Mouse (Mus musculus): ENCODE data around the gene Cap2. TPM values are rescaled to one million over a fixed set of nuclear protein-coding genes. Genes with fewer than 3 reads are reported as not detected.

Gene Cap2
- polyA plus RNA-seq, 1 experiment, result 134 TPM

DNA sequence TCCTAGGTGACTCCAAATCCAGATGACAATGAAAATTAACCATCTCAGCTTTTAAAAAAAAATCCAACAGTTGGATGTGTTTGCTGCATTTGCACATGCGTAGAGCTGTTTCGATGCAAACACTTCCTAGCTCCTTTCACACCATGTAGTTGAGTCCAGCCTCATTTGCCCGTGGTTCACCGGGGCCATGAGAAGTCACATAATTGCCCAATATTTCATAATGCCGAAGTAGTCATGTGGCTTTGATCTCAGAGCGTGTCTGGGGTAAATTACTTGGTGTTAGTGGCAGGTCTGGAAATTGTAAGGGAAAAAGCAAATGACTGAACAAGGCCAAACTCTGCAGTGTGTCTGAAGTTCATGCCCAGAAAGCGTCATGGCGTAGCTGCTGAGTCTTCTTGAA is 67.8 kb downstream of the Cap2 start:
- H3K27me3 ChIP-seq (ENCODE audit: control insufficient read depth, insufficient read depth, low read length), result no peaks in the 10 kb centered on the region
- no peak for TF ChIP-seq POLR2A (IDR thresholded peaks at IDR 0.05; ENCODE audit: control insufficient read depth, low read depth, low read length)
- H3K4me1 ChIP-seq (ENCODE audit: control insufficient read depth, insufficient read depth, low read length), result no peaks in the 10 kb centered on the region
- H3K27ac ChIP-seq (ENCODE audit: control insufficient read depth, insufficient read depth, low read depth, low read length), result no peak overlapping the region
- H3K36me3 ChIP-seq (ENCODE audit: control insufficient read depth, insufficient read depth, low read length), result no peaks in the 10 kb centered on the region
- no peak overlapping the region for H3K4me3 ChIP-seq (ENCODE audit: control insufficient read depth, low read depth, low read length)

DNA sequence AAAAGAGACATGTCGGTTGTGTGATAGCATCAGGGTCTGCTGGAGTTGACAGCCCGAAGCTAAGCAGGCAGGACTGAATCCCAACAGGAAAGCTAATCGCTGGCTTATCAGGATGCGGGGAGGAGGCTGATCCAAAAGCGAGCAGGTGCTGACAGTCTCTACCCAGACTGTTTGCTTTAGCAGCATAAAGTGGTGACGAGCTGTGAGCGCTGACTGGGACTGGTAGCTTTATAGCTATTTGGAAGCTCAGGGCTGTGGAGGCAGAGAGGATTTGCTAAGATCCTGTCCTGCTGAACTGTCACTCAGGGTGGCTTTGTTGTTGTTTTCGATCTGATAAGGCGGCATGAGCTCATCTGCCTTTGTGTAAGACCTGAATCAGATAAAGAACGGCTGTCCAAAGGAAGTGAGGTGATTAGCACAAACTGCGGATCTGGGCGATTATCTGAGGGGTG is 69.5 kb downstream of the Cap2 start:
- H3K4me1 ChIP-seq (ENCODE audit: control insufficient read depth, insufficient read depth, low read length), result no peaks in the 10 kb centered on the region
- H3K27me3 ChIP-seq (ENCODE audit: control insufficient read depth, insufficient read depth, low read length), result no peaks in the 10 kb centered on the region
- TF ChIP-seq CTCF (IDR thresholded peaks at IDR 0.05; ENCODE audit: control insufficient read depth, insufficient read depth, insufficient replicate concordance, low read depth, low read length) (no peak), POLR2A (IDR thresholded peaks at IDR 0.05; ENCODE audit: control insufficient read depth, low read depth, low read length) (no peak)
- H3K36me3 ChIP-seq (ENCODE audit: control insufficient read depth, insufficient read depth, low read length), result no peaks in the 10 kb centered on the region
- H3K27ac ChIP-seq (ENCODE audit: control insufficient read depth, insufficient read depth, low read depth, low read length), result no peak overlapping the region
- no peak overlapping the region for H3K4me3 ChIP-seq (ENCODE audit: control insufficient read depth, low read depth, low read length)

DNA sequence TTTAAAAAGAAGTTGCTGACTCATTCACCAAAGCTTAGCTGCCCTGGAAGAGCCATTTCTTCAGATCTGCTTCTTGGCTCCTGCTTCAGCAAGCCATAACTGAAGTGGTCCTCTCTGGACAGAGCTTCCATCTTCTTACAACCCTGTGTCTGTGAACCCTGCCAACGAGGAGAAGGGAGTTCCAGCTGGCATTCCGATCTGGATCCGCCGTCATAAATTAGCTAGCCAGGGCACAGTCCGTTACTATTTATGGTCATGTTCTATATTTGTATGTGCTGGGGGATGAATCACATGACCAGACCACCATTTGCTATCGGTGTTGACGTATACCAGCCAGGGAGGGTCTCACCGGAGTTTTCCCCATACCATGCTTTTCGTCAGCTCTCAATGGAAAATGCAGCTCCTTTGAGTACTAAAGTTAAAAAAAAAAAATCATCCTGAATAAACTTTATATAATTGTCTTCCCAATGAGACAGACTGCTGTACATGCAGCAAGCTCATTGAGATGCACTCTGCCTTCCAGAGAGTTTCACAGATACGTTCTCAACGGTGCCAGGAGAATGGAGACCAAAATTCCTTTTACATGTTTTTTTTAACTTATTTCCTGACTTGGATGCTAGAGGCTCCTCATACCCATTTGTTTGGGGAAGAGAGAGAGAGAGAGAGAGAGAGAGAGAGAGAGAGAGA is 70.5 kb downstream of the Cap2 start:
- Histone ChIP-seq H3K4me1 (ENCODE audit: control insufficient read depth, insufficient read depth, low read length) (no peaks in the 10 kb centered on the region), H3K27ac (ENCODE audit: control insufficient read depth, insufficient read depth, low read depth, low read length) (0 out of 2 replicates have a peak overlapping the region, but pooled peaks have one; percentile 8)
- no peak for TF ChIP-seq POLR2A (IDR thresholded peaks at IDR 0.05; ENCODE audit: control insufficient read depth, low read depth, low read length)
- TF ChIP-seq CTCF (IDR thresholded peaks at IDR 0.05; ENCODE audit: control insufficient read depth, insufficient read depth, insufficient replicate concordance, low read depth, low read length), result no peak

DNA sequence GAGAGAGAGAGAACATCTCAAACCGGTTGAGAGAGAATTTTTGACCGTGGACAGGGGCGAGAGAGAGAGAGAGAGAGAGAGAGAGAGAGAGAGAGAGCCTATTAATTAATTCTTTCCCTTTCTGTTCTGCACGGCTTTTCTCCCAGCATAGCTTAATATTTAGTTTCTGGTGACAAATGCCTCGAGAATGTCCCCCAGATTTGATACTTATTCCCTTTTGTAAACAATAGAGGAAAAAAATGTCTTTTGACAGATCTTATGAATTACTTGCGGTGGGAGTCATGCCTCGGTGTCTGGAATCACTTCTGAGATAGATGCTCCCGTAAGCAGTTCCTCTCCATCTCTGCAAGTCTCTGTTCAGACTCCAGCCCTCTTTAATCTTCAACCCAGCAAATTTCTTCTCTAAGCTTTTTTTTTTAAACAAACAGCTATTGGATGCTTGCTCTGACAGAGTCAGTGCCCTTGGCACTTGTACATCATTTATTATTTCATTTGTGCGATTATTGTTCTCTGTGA is 71.1 kb downstream of the Cap2 start:
- H3K4me3 ChIP-seq (ENCODE audit: control insufficient read depth, low read depth, low read length), result no peak overlapping the region
- H3K4me1 ChIP-seq (ENCODE audit: control insufficient read depth, insufficient read depth, low read length), result no peaks in the 10 kb centered on the region
- no peak for TF ChIP-seq CTCF (IDR thresholded peaks at IDR 0.05; ENCODE audit: control insufficient read depth, insufficient read depth, insufficient replicate concordance, low read depth, low read length)
- TF ChIP-seq POLR2A (IDR thresholded peaks at IDR 0.05; ENCODE audit: control insufficient read depth, low read depth, low read length), result no peak
- H3K36me3 ChIP-seq (ENCODE audit: control insufficient read depth, insufficient read depth, low read length), result no peaks in the 10 kb centered on the region
- H3K27me3 ChIP-seq (ENCODE audit: control insufficient read depth, insufficient read depth, low read length), result no peaks in the 10 kb centered on the region
- H3K27ac ChIP-seq (ENCODE audit: control insufficient read depth, insufficient read depth, low read depth, low read length), result 0 out of 2 replicates have a peak overlapping the region, but pooled peaks have one; percentile 8

More for the DNA sequence above, 70.5 kb downstream of the Cap2 start:
- Histone ChIP-seq H3K27me3 (ENCODE audit: control insufficient read depth, insufficient read depth, low read length) (no peaks in the 10 kb centered on the region), H3K36me3 (ENCODE audit: control insufficient read depth, insufficient read depth, low read length) (no peaks in the 10 kb centered on the region), H3K4me3 (ENCODE audit: control insufficient read depth, low read depth, low read length) (no peak overlapping the region)

GRCm38 (mm10) chr13:46574201-46574600 is 72.6 kb downstream of the Cap2 start:
- no peaks in the 10 kb centered on the region for H3K4me1 ChIP-seq (ENCODE audit: control insufficient read depth, insufficient read depth, low read length)
- H3K36me3 ChIP-seq (ENCODE audit: control insufficient read depth, insufficient read depth, low read length), result no peaks in the 10 kb centered on the region
- H3K4me3 ChIP-seq (ENCODE audit: control insufficient read depth, low read depth, low read length), result no peak overlapping the region
- H3K27ac ChIP-seq (ENCODE audit: control insufficient read depth, insufficient read depth, low read depth, low read length), result no peak overlapping the region
- TF ChIP-seq POLR2A (IDR thresholded peaks at IDR 0.05; ENCODE audit: control insufficient read depth, low read depth, low read length), result no peak
- TF ChIP-seq CTCF (IDR thresholded peaks at IDR 0.05; ENCODE audit: control insufficient read depth, insufficient read depth, insufficient replicate concordance, low read depth, low read length), result no peak
- H3K27me3 ChIP-seq (ENCODE audit: control insufficient read depth, insufficient read depth, low read length), result no peaks in the 10 kb centered on the region

GRCm38 (mm10) chr13:46574707-46575106 is 73.1 kb downstream of the Cap2 start:
- H3K4me3 ChIP-seq (ENCODE audit: control insufficient read depth, low read depth, low read length), result no peak overlapping the region
- H3K36me3 ChIP-seq (ENCODE audit: control insufficient read depth, insufficient read depth, low read length), result no peaks in the 10 kb centered on the region
- no peak overlapping the region for H3K27ac ChIP-seq (ENCODE audit: control insufficient read depth, insufficient read depth, low read depth, low read length)
- TF ChIP-seq CTCF (IDR thresholded peaks at IDR 0.05; ENCODE audit: control insufficient read depth, insufficient read depth, insufficient replicate concordance, low read depth, low read length), result no peak
- no peak for TF ChIP-seq POLR2A (IDR thresholded peaks at IDR 0.05; ENCODE audit: control insufficient read depth, low read depth, low read length)
- no peaks in the 10 kb centered on the region for H3K27me3 ChIP-seq (ENCODE audit: control insufficient read depth, insufficient read depth, low read length)
- no peaks in the 10 kb centered on the region for H3K4me1 ChIP-seq (ENCODE audit: control insufficient read depth, insufficient read depth, low read length)

DNA sequence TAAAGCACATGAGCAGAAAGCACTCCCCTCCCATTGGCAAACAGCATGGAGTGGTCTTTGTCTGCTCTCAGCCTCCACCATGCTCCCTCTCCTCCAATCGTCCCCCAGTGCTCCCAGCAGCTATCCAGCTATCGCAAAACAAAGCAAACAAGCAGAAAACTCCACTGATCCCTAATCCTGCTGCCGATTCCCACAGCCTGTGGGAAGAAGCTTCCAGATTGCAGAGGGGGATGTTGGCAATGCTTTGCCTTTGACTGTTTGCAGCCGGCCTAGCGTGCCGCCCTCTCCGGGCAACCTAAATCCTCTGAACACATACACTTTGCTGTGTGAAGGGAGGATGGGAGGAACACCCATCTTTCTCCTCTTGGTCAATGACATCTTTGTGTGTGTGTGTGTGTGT is 83.2 kb downstream of the Cap2 start:
- no peaks in the 10 kb centered on the region for H3K4me1 ChIP-seq (ENCODE audit: control insufficient read depth, insufficient read depth, low read length)
- H3K36me3 ChIP-seq (ENCODE audit: control insufficient read depth, insufficient read depth, low read length), result no peaks in the 10 kb centered on the region
- no peaks in the 10 kb centered on the region for H3K27me3 ChIP-seq (ENCODE audit: control insufficient read depth, insufficient read depth, low read length)
- TF ChIP-seq CTCF (IDR thresholded peaks at IDR 0.05; ENCODE audit: control insufficient read depth, insufficient read depth, insufficient replicate concordance, low read depth, low read length) (no peak), POLR2A (IDR thresholded peaks at IDR 0.05; ENCODE audit: control insufficient read depth, low read depth, low read length) (no peak)
- no peak overlapping the region for H3K4me3 ChIP-seq (ENCODE audit: control insufficient read depth, low read depth, low read length)
- no peak overlapping the region for H3K27ac ChIP-seq (ENCODE audit: control insufficient read depth, insufficient read depth, low read depth, low read length)

All from testis, adult 2 months (tissue).